Mouse (Mus musculus): Measurements from ENCODE around the gene Cptp. TPM values are rescaled to one million over a fixed set of nuclear protein-coding genes. Genes with fewer than 3 reads are reported as not detected.

Cptp gene
- polyA plus RNA-seq, 1 experiment from 2014 or later = 8.1 TPM

GRCm38 (mm10) chr4:155904318-155905102, 35.3 kb upstream of the Cptp start:
- H3K4me2 ChIP-seq (ENCODE audit: low read depth, low read length) = no peak overlapping the region
- H3K9ac ChIP-seq (replicated peaks) = no peak overlapping the region
- H3K4me3 ChIP-seq (ENCODE audit: low read depth, low read length) = no peak overlapping the region
- H3K9me3 ChIP-seq (ENCODE audit: low read length) = no peaks in the 10 kb centered on the region
- peak; percentile 49 for DNase-seq
- H3K27me3 ChIP-seq (ENCODE audit: insufficient read depth, low read length) = no peaks in the 10 kb centered on the region
- H3K27ac ChIP-seq (ENCODE audit: low read depth) = no peak overlapping the region
- no peak for ATAC-seq
- TF ChIP-seq EP300 (IDR thresholded peaks at IDR 0.05; ENCODE audit: low read depth) = no peak
- TF ChIP-seq CTCF (IDR thresholded peaks at IDR 0.05; ENCODE audit: low read depth) = peak; percentile 51
- H3K4me1 ChIP-seq (ENCODE audit: insufficient read depth) = no peaks in the 10 kb centered on the region
- 89% methylated on average over 13 of the region's 13 CpGs for WGBS (ENCODE audit: insufficient replicate concordance)
- peaks cover 26% of the 10 kb centered on the region for H3K36me3 ChIP-seq (replicated peaks; ENCODE audit: insufficient read depth, low read length)

DNA sequence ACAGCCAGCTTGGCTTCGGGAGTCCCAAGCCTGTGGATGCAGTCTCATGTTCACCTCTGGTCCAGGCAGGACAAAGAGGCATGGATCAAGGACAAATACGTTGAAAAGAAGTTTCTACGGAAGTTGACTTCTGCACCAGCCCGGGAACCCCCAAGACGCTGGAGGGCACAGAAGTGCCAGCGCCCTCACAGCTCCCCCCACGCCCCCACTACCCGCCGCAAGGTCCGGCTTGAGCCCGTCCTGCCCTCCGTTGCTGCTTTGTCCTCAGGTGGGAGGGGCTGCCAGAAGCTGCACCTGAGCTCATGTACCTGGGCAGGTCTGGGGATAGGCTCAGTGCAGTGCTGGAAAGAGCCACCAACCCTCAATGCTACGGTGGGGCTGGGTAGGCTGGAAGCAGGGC, 34.0 kb upstream of the Cptp start:
- Histone ChIP-seq H3K36me3 (replicated peaks; ENCODE audit: insufficient read depth, low read length) (peaks cover 36% of the 10 kb centered on the region), H3K27ac (ENCODE audit: low read depth) (no peak overlapping the region), H3K4me3 (ENCODE audit: low read depth, low read length) (no peak overlapping the region), H3K4me1 (ENCODE audit: insufficient read depth) (no peaks in the 10 kb centered on the region), H3K9me3 (ENCODE audit: low read length) (no peaks in the 10 kb centered on the region), H3K9ac (replicated peaks) (no peak overlapping the region), H3K27me3 (ENCODE audit: insufficient read depth, low read length) (no peaks in the 10 kb centered on the region), H3K4me2 (ENCODE audit: low read depth, low read length) (no peak overlapping the region)
- 96% methylated on average over 13 of the region's 13 CpGs for WGBS (ENCODE audit: insufficient replicate concordance)
- DNase-seq (no peak), ATAC-seq (no peak)
- TF ChIP-seq EP300 (IDR thresholded peaks at IDR 0.05; ENCODE audit: low read depth) = no peak
- no peak for TF ChIP-seq CTCF (IDR thresholded peaks at IDR 0.05; ENCODE audit: low read depth)

GRCm38 (mm10) chr4:155901205-155901604, 32.0 kb upstream of the Cptp start:
- H3K4me1 ChIP-seq (ENCODE audit: insufficient read depth) = no peaks in the 10 kb centered on the region
- DNase-seq (no peak), ATAC-seq (no peak)
- 80% methylated on average over 3 of the region's 3 CpGs for WGBS (ENCODE audit: insufficient replicate concordance)
- no peaks in the 10 kb centered on the region for H3K27me3 ChIP-seq (ENCODE audit: insufficient read depth, low read length)
- H3K9ac ChIP-seq (replicated peaks) = no peak overlapping the region
- H3K36me3 ChIP-seq (replicated peaks; ENCODE audit: insufficient read depth, low read length) = peaks cover 46% of the 10 kb centered on the region
- no peak overlapping the region for H3K27ac ChIP-seq (ENCODE audit: low read depth)
- no peaks in the 10 kb centered on the region for H3K9me3 ChIP-seq (ENCODE audit: low read length)
- no peak for TF ChIP-seq CTCF (IDR thresholded peaks at IDR 0.05; ENCODE audit: low read depth)
- no peak for TF ChIP-seq EP300 (IDR thresholded peaks at IDR 0.05; ENCODE audit: low read depth)
- no peak overlapping the region for H3K4me2 ChIP-seq (ENCODE audit: low read depth, low read length)
- H3K4me3 ChIP-seq (ENCODE audit: low read depth, low read length) = no peak overlapping the region

GRCm38 (mm10) chr4:155899355-155899754, 30.1 kb upstream of the Cptp start:
- Histone ChIP-seq H3K4me3 (ENCODE audit: low read depth, low read length) (no peak overlapping the region), H3K27ac (ENCODE audit: low read depth) (no peak overlapping the region), H3K4me1 (ENCODE audit: insufficient read depth) (peaks cover 15% of the 10 kb centered on the region), H3K4me2 (ENCODE audit: low read depth, low read length) (no peak overlapping the region), H3K27me3 (ENCODE audit: insufficient read depth, low read length) (no peaks in the 10 kb centered on the region), H3K36me3 (replicated peaks; ENCODE audit: insufficient read depth, low read length) (peaks cover 47% of the 10 kb centered on the region), H3K9me3 (ENCODE audit: low read length) (no peaks in the 10 kb centered on the region), H3K9ac (replicated peaks) (no peak overlapping the region)
- 86% methylated on average over 7 of the region's 7 CpGs for WGBS (ENCODE audit: insufficient replicate concordance)
- no peak for DNase-seq
- no peak for ATAC-seq
- no peak for TF ChIP-seq CTCF (IDR thresholded peaks at IDR 0.05; ENCODE audit: low read depth)
- no peak for TF ChIP-seq EP300 (IDR thresholded peaks at IDR 0.05; ENCODE audit: low read depth)

GRCm38 (mm10) chr4:155898318-155898717, 29.1 kb upstream of the Cptp start:
- no peaks in the 10 kb centered on the region for H3K27me3 ChIP-seq (ENCODE audit: insufficient read depth, low read length)
- peaks cover 25% of the 10 kb centered on the region for H3K4me1 ChIP-seq (ENCODE audit: insufficient read depth)
- H3K9ac ChIP-seq (replicated peaks) = no peak overlapping the region
- ATAC-seq (no peak), DNase-seq (no peak)
- peaks cover 43% of the 10 kb centered on the region for H3K36me3 ChIP-seq (replicated peaks; ENCODE audit: insufficient read depth, low read length)
- H3K9me3 ChIP-seq (ENCODE audit: low read length) = no peaks in the 10 kb centered on the region
- no peak overlapping the region for H3K27ac ChIP-seq (ENCODE audit: low read depth)
- no peak overlapping the region for H3K4me2 ChIP-seq (ENCODE audit: low read depth, low read length)
- WGBS (ENCODE audit: insufficient replicate concordance) = 94% methylated on average over 2 of the region's 2 CpGs
- H3K4me3 ChIP-seq (ENCODE audit: low read depth, low read length) = no peak overlapping the region
- TF ChIP-seq CTCF (IDR thresholded peaks at IDR 0.05; ENCODE audit: low read depth) = no peak
- no peak for TF ChIP-seq EP300 (IDR thresholded peaks at IDR 0.05; ENCODE audit: low read depth)

- H3K9ac ChIP-seq (replicated peaks) = no peak overlapping the region
- DNase-seq (no peak), ATAC-seq (no peak)
- no peaks in the 10 kb centered on the region for H3K27me3 ChIP-seq (ENCODE audit: insufficient read depth, low read length)
- 94% methylated on average over 12 of the region's 12 CpGs for WGBS (ENCODE audit: insufficient replicate concordance)
- peaks cover 31% of the 10 kb centered on the region for H3K36me3 ChIP-seq (replicated peaks; ENCODE audit: insufficient read depth, low read length)
- H3K4me1 ChIP-seq (ENCODE audit: insufficient read depth) = peaks cover 32% of the 10 kb centered on the region
- H3K4me3 ChIP-seq (ENCODE audit: low read depth, low read length) = no peak overlapping the region
- H3K4me2 ChIP-seq (ENCODE audit: low read depth, low read length) = no peak overlapping the region
- TF ChIP-seq CTCF (IDR thresholded peaks at IDR 0.05; ENCODE audit: low read depth) (no peak), EP300 (IDR thresholded peaks at IDR 0.05; ENCODE audit: low read depth) (no peak)
- H3K9me3 ChIP-seq (ENCODE audit: low read length) = no peaks in the 10 kb centered on the region
- H3K27ac ChIP-seq (ENCODE audit: low read depth) = no peak overlapping the region
These were observed 27.2 kb upstream of the Cptp start for GRCm38 (mm10) chr4:155896461-155896860.

Measured in liver, postnatal 0 days (tissue).